Mouse (Mus musculus) cortical plate, adult 2 months (tissue): Measurements from ENCODE around the gene Lpin2.

Experiments used
- CTCF ChIP-seq: fragments of 200-500 bp; IDR thresholded peaks from 2 replicates; pipeline ENCODE4 v1.5.1; 2011; ENCODE audit warnings: mild to moderate bottlenecking, control low read depth, low read length; ENCODE audit not compliant: insufficient read depth; ENCODE audit errors: extremely low read depth
- POLR2A ChIP-seq: fragments of 200-500 bp; IDR thresholded peaks from 2 replicates; pipeline ENCODE4 v1.6.1; 2011; ENCODE audit warnings: mild to moderate bottlenecking, low read length, control low read depth; ENCODE audit not compliant: insufficient read depth; ENCODE audit errors: extremely low read depth

- TF ChIP-seq CTCF = no peak
- no peak for TF ChIP-seq POLR2A
These were observed 85.0 kb downstream of the Lpin2 start for GRCm38 (mm10) chr17:71267374-71267773.
